ENCODE assay signal across 21 mouse cellular contexts in the genomic region with DNA sequence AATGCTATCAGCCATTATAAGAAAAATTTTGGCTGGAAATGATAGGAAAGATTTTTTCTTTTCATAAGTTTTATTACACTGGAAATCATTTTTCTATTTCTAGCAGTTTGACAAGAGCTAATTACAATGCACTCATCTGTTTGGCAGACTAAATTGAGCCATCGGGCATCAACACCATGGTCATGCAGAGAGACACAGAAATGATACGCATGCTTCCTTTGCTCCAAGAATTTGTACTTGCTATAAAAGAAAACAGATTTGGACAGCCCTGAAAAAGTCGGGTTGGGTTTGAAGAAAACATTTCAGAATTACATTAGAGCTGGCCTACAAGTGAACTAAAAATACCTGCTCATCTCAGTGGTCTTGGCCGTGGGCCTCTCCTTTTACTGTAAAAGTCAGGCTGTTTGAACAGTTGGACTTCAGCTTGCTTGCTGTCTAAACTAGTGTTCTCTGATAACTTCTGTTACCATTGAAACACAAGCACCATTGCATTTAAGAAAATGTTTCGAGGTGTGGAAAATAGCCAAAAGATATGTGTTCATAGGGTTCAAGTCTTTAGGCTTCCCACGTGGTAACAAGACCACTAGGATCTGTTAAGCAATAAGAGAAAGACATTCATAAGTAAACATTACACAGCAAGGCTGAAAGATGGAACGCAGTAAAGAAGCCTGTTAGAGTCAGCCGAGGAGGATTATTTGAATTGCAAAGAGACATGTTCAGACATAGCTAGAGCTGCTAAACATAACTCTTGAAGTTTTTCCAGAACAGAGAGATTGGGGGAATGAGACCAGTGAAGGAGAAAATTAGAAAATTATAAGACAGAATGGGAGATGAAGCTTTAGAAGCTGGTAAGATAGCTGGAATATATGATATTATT.
DNase-seq lines count a peak whose midpoint lies in the region; ATAC-seq and TF ChIP-seq lines count a peak whose summit lies in the region.
"Had no signal": no experiment of that assay in that cellular context is flagged by ENCODE, and none has a peak within 500 bp of the region (broad histone marks: within the 10 kb centered on the region; RNA-seq: fewer than 3 reads in every experiment).

No protein-coding gene starts in this region.

- peak; percentile 55 for ATAC-seq in forebrain, embryonic 16.5 days
- ATAC-seq: hindbrain, embryonic 16.5 days; inflammation-experienced regulatory T-cells, adult 6 months had no signal

- H3K36me3 ChIP-seq in forebrain, embryonic 16.5 days (ENCODE audit: control insufficient read depth, insufficient read depth), result no peaks in the 10 kb centered on the region
- no peaks in the 10 kb centered on the region for H3K36me3 ChIP-seq in forebrain, embryonic 10.5 days (replicated peaks)
- H3K36me3 ChIP-seq: embryonic facial prominence, embryonic 15.5 days; forebrain, embryonic 12.5 days; G1E; heart, embryonic 10.5 days; hindbrain, embryonic 12.5 days had no signal

- TF ChIP-seq POLR2A in cortical plate, adult 2 months (IDR thresholded peaks at IDR 0.05; ENCODE audit: extremely low read depth, insufficient read depth, low read length), result no peak

- H3K27ac ChIP-seq in forebrain, embryonic 16.5 days (ENCODE audit: low read length), result no peak overlapping the region
- H3K27ac ChIP-seq in forebrain, embryonic 10.5 days, result no peak overlapping the region
- H3K27ac ChIP-seq in cortical plate, adult 2 months (ENCODE audit: insufficient read depth, low read length), result peak overlapping the region; percentile 56; the same call in 1 of the 2 replicates
- H3K27ac ChIP-seq: embryonic facial prominence, embryonic 15.5 days; forebrain, embryonic 12.5 days; heart, embryonic 10.5 days; hindbrain, embryonic 12.5 days had no signal

- DNase-seq in forebrain, embryonic 10.5 days (ENCODE audit: extremely low spot score, low spot score), result no peak
- peak; percentile 11 for DNase-seq in layer of hippocampus, adult 9-11 months
- DNase-seq in layer of hippocampus, adult 11-12 months (ENCODE audit: low spot score), result no peak
- DNase-seq in right cerebral cortex, postnatal 4 days, result peak; percentile 16
- no peak for DNase-seq in right cerebral cortex, adult 2 months (ENCODE audit: low spot score in 2 of 2)
- DNase-seq in yolk sac, embryonic 10.5 days (ENCODE audit: low spot score), result no peak
- DNase-seq: adrenal gland, postnatal 10 days; gastrocnemius, postnatal 10 days; heart, adult 18-20 months; heart, postnatal 10 days; heart, postnatal 4 days had no signal

- no peaks in the 10 kb centered on the region for H3K9me3 ChIP-seq in forebrain, embryonic 16.5 days (ENCODE audit: control insufficient read depth, low read length)
- H3K9me3 ChIP-seq in forebrain, embryonic 10.5 days, result no peaks in the 10 kb centered on the region
- H3K9me3 ChIP-seq: embryonic facial prominence, embryonic 15.5 days; forebrain, embryonic 12.5 days; G1E; heart, embryonic 10.5 days; hindbrain, embryonic 12.5 days had no signal

- no peaks in the 10 kb centered on the region for H3K27me3 ChIP-seq in forebrain, embryonic 16.5 days (replicated peaks; ENCODE audit: control insufficient read depth, insufficient read depth, low read length)
- H3K27me3 ChIP-seq in forebrain, embryonic 10.5 days (ENCODE audit: poor library complexity, severe bottlenecking), result no peaks in the 10 kb centered on the region
- H3K27me3 ChIP-seq: embryonic facial prominence, embryonic 15.5 days; forebrain, embryonic 12.5 days; hindbrain, embryonic 12.5 days had no signal

- H3K9ac ChIP-seq in forebrain, embryonic 16.5 days (replicated peaks; ENCODE audit: low read depth, low read length), result no peak overlapping the region
- H3K9ac ChIP-seq: embryonic facial prominence, embryonic 15.5 days; forebrain, embryonic 12.5 days; hindbrain, embryonic 12.5 days had no signal

- H3K4me3 ChIP-seq in forebrain, embryonic 16.5 days (replicated peaks; ENCODE audit: low read length), result no peak overlapping the region
- H3K4me3 ChIP-seq in forebrain, embryonic 10.5 days, result no peak overlapping the region
- H3K4me3 ChIP-seq in cortical plate, adult 2 months (ENCODE audit: insufficient read depth, low read length), result no peak overlapping the region
- H3K4me3 ChIP-seq: embryonic facial prominence, embryonic 15.5 days; erythroblast, embryonic 14.5 days; forebrain, embryonic 12.5 days; heart, embryonic 10.5 days; hindbrain, embryonic 12.5 days had no signal

- 74% methylated on average over 8 of the region's 8 CpGs for WGBS in forebrain, embryonic 16.5 days
- WGBS in forebrain, embryonic 10.5 days, result 91% methylated on average over 8 of the region's 8 CpGs

- H3K4me2 ChIP-seq in forebrain, embryonic 16.5 days (ENCODE audit: low read length), result no peak overlapping the region
- H3K4me2 ChIP-seq: embryonic facial prominence, embryonic 15.5 days; forebrain, embryonic 12.5 days; hindbrain, embryonic 12.5 days had no signal

- H3K4me1 ChIP-seq in forebrain, embryonic 16.5 days (replicated peaks; ENCODE audit: control insufficient read depth, insufficient read depth, low read length), result peaks cover 4% of the 10 kb centered on the region
- H3K4me1 ChIP-seq in forebrain, embryonic 10.5 days, result peaks cover 7% of the 10 kb centered on the region
- H3K4me1 ChIP-seq in cortical plate, adult 2 months (ENCODE audit: control insufficient read depth, insufficient read depth, low read length), result no peaks in the 10 kb centered on the region; the same call in 1 of the 2 replicates
- H3K4me1 ChIP-seq: embryonic facial prominence, embryonic 15.5 days; heart, embryonic 10.5 days; hindbrain, embryonic 12.5 days had no signal

- TF ChIP-seq CTCF in cortical plate, adult 2 months (IDR thresholded peaks at IDR 0.05; ENCODE audit: extremely low read depth, insufficient read depth, low read length), result no peak

Comparison
In these comparisons a context has a peak if more than half of its experiments do, and no peak if none do; other contexts are left out.
1. DNase-seq: peak in layer of hippocampus, adult 9-11 months (single experiment) and right cerebral cortex, postnatal 4 days (single experiment); none in forebrain, embryonic 10.5 days (single experiment), layer of hippocampus, adult 11-12 months (single experiment), right cerebral cortex, adult 2 months (0 of 2) and yolk sac, embryonic 10.5 days (single experiment).